Mouse (Mus musculus): Measurements from ENCODE around the gene St3gal6.

- TF ChIP-seq ZC3H11A (IDR thresholded peaks at IDR 0.05; ENCODE audit: borderline replicate concordance, low read depth, low read length): no peak
- TF ChIP-seq MAFK (IDR thresholded peaks at IDR 0.05; ENCODE audit: insufficient read depth, low read depth, low read length): no peak
- TF ChIP-seq HCFC1 (IDR thresholded peaks at IDR 0.05; ENCODE audit: borderline replicate concordance, insufficient read depth, low read length): no peak
- TF ChIP-seq ZNF384 (IDR thresholded peaks at IDR 0.05; ENCODE audit: low read depth, low read length): no peak
These were observed 27.3 kb downstream of the St3gal6 start for GRCm38 (mm10) chr16:58496791-58497190.
